Mouse (Mus musculus): ENCODE data around the gene Hlcs. TPM values are rescaled to one million over a fixed set of nuclear protein-coding genes. Genes with fewer than 3 reads are reported as not detected.

The Hlcs gene
- polyA plus RNA-seq, 1 experiment from 2014 or later: 8.7 TPM

DNA sequence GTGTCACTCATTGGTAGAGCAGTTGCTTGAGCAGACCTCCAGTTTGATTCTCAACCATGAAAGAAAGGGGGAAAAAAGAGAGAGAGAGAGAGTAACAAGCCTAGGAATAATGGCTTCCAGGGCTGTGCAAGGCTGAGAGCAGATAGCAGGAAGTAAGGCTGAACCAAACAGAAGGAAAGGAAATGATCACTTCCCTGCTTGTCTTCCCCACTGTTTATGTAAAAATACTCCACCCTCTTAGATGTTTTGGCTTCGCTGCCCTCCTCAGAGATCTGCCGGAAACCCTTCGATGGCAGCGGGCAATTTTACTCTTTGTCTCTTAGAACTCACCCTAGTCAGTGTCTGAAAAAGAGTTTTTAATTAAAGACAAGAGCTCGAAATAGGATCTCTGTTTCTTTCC lies 10.3 kb upstream of the Hlcs start:
- 75% methylated on average over 5 of the region's 5 CpGs for WGBS
- Histone ChIP-seq H3K27ac (replicated peaks) (no peak overlapping the region), H3K4me3 (replicated peaks) (no peak overlapping the region), H3K4me1 (peaks cover 11% of the 10 kb centered on the region), H3K9ac (replicated peaks) (no peak overlapping the region), H3K27me3 (replicated peaks) (peaks cover 27% of the 10 kb centered on the region), H3K4me2 (no peak overlapping the region), H3K9me3 (replicated peaks) (no peaks in the 10 kb centered on the region), H3K36me3 (no peaks in the 10 kb centered on the region)
- no peak for ATAC-seq (ENCODE audit: low FRiP score)

DNA sequence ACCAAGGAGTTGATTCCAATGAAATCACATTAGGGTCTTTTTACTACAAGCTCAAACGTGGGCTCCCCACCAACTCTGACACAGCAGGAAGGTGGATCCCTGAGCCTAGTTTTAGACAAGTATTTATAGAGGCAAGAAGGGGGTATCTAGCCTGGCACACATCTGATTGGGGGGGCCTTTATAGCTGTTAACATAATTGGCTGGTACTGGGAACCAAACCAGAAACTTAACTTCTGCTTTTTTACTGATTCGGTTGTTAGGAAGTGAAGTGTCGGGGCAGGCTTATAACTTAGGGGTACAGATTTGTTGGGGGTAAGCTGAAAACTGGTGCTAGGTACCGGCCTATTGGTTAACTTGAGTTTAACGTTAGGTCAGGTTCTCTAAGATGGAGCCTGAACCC lies 6.9 kb upstream of the Hlcs start:
- no peak overlapping the region for H3K4me2 ChIP-seq
- no peaks in the 10 kb centered on the region for H3K9me3 ChIP-seq (replicated peaks)
- no peaks in the 10 kb centered on the region for H3K36me3 ChIP-seq
- 0 out of 2 replicates have a peak, but pooled peaks cover 3% of the 10 kb centered on the region for H3K27me3 ChIP-seq (replicated peaks)
- no peak overlapping the region for H3K4me3 ChIP-seq (replicated peaks)
- 84% methylated on average over 5 of the region's 5 CpGs for WGBS
- H3K4me1 ChIP-seq: no peaks in the 10 kb centered on the region
- no peak for ATAC-seq (ENCODE audit: low FRiP score)
- H3K27ac ChIP-seq (replicated peaks): no peak overlapping the region
- no peak overlapping the region for H3K9ac ChIP-seq (replicated peaks)

DNA sequence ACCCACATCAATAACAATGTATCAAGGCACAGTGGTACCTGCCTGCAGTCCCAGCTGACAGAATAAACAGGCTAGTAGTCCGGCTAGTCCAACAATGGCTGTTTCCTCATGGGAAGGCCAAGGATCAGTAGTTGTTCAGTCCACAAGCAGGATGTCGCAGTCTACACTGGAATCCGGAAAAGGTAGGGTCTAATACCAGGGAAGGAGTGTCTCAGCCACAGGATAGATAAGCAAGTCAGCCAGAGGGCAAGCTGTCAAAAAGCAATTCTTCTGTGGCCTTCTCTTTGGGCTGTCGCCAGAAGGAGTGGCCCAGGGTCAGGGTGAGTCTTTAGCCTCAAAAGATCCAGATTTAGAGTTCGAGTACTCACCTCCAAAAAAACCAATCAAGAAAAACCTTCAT lies 4.4 kb upstream of the Hlcs start:
- 87% methylated on average over 5 of the region's 5 CpGs for WGBS

DNA sequence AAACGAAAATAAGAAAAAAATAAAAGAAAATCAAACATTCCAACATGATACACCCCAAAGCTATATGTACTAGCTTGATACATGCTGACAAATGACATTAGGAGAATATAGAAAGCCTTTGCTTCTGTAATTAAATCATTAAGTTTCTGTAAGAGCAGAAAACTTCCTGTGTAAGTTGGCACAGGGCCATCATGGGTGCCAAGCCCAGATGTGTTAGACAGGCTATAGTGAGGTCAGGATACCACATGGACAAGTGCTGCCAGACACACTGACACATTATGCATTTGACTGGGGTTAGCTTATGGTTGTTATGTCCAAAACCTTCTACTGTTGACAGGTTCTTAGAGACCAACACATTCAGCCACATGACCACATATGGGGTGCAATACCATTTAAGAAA lies 1.8 kb upstream of the Hlcs start:
- H3K4me3 ChIP-seq (replicated peaks): no peak overlapping the region
- no peak overlapping the region for H3K27ac ChIP-seq (replicated peaks)
- ATAC-seq (ENCODE audit: low FRiP score): no peak
- no peaks in the 10 kb centered on the region for H3K36me3 ChIP-seq
- H3K4me2 ChIP-seq: no peak overlapping the region
- no peak overlapping the region for H3K9ac ChIP-seq (replicated peaks)
- no peaks in the 10 kb centered on the region for H3K9me3 ChIP-seq (replicated peaks)
- 54% methylated on average over 1 of the region's 1 CpGs for WGBS
- H3K27me3 ChIP-seq (replicated peaks): no peaks in the 10 kb centered on the region
- peaks cover 21% of the 10 kb centered on the region for H3K4me1 ChIP-seq

More for the DNA sequence above, 4.4 kb upstream of the Hlcs start:
- H3K27me3 ChIP-seq (replicated peaks): no peaks in the 10 kb centered on the region
- no peak for ATAC-seq (ENCODE audit: low FRiP score)
- H3K27ac ChIP-seq (replicated peaks): no peak overlapping the region
- no peaks in the 10 kb centered on the region for H3K9me3 ChIP-seq (replicated peaks)
- H3K4me3 ChIP-seq (replicated peaks): no peak overlapping the region
- peaks cover 10% of the 10 kb centered on the region for H3K4me1 ChIP-seq
- H3K9ac ChIP-seq (replicated peaks): no peak overlapping the region
- no peaks in the 10 kb centered on the region for H3K36me3 ChIP-seq
- H3K4me2 ChIP-seq: no peak overlapping the region

DNA sequence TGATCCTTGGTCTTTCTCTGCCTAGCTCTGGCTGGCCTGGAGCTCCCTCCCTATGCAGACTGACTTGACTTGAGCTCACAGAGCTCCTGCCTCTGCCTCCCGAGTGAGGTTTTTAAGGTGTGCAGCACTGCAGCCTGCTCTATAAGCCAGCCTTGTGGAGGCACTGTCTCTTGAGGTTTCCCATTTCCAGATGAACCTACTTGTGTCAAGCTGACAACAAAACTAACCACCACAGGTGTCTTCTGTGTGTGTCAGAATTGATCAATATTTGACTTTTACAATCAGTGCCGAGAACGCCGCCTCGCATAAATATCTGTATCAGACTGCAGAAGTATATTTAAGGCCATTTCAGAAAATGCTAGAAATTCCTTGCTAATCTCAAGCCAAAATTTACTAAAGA lies 1.3 kb upstream of the Hlcs start:
- H3K36me3 ChIP-seq: no peaks in the 10 kb centered on the region
- no peak overlapping the region for H3K4me2 ChIP-seq
- H3K9ac ChIP-seq (replicated peaks): no peak overlapping the region
- no peaks in the 10 kb centered on the region for H3K27me3 ChIP-seq (replicated peaks)
- no peaks in the 10 kb centered on the region for H3K9me3 ChIP-seq (replicated peaks)
- ATAC-seq (ENCODE audit: low FRiP score): no peak
- WGBS: 91% methylated on average over 5 of the region's 5 CpGs
- peak overlapping the region; percentile 100 for H3K27ac ChIP-seq (replicated peaks)
- H3K4me3 ChIP-seq (replicated peaks): no peak overlapping the region
- peaks cover 21% of the 10 kb centered on the region for H3K4me1 ChIP-seq

DNA sequence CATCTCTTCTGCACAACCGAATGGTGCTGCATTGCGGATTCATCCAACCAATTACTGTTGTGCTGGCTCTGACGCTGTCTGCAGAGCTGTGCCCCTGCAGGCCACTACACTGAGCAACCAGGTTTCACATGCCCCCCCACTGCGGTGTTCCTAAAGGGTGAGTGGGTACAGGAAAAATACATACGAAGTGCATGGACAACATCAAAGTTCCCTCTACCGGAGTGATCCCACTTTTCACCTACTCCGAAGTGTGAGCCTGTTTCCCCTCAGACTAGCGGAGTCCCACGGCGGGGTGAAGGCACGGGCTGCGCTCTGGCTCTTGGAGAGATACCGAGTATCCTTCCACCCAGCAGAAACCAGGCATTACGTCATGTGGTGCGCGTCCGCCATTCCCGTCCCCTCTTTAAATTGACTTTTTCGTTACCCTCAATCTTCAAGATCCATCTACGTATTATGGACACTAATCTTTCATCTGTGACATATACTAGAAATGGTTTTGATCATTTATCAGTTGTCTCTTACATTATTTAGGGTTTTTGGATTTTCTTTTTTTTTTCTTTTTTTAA lies 625 bp downstream of the Hlcs start:
- H3K36me3 ChIP-seq: no peaks in the 10 kb centered on the region
- H3K27ac ChIP-seq (replicated peaks): peak overlapping the region; percentile 100
- peak; percentile 91 for ATAC-seq (ENCODE audit: low FRiP score)
- H3K9ac ChIP-seq (replicated peaks): peak overlapping the region; percentile 68
- peak overlapping the region; percentile 58 for H3K4me2 ChIP-seq
- H3K27me3 ChIP-seq (replicated peaks): no peaks in the 10 kb centered on the region
- peaks cover 27% of the 10 kb centered on the region for H3K4me1 ChIP-seq
- WGBS: under 1% methylated on average over 20 of the region's 20 CpGs
- peak overlapping the region; percentile 69 for H3K4me3 ChIP-seq (replicated peaks)
- no peaks in the 10 kb centered on the region for H3K9me3 ChIP-seq (replicated peaks)

DNA sequence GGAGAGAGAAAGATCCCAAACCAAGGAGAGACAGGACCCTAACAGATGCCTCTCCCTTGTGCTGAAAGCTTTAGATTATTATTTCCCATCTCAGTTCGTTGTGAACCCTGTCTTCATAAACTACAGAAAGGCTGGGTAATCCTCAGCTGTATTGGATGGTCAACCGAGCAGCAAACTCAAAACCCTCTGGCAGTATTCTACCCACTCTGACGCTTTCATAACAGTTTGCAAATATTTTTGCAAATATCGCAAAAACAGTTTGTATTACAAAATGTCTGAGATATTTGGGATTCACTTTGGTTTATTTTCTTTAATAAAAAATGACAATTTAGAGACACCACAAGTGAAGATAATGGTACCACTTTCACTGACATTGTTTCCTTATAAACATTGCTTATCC lies 1.4 kb downstream of the Hlcs start:
- H3K27ac ChIP-seq (replicated peaks): peak overlapping the region; percentile 100
- peaks cover 31% of the 10 kb centered on the region for H3K4me1 ChIP-seq
- H3K9me3 ChIP-seq (replicated peaks): no peaks in the 10 kb centered on the region
- no peak for ATAC-seq (ENCODE audit: low FRiP score)
- H3K9ac ChIP-seq (replicated peaks): peak overlapping the region; percentile 32; the same call in 1 of the 2 replicates
- WGBS: 52% methylated on average over 4 of the region's 4 CpGs
- H3K27me3 ChIP-seq (replicated peaks): no peaks in the 10 kb centered on the region
- peak overlapping the region; percentile 58 for H3K4me2 ChIP-seq
- H3K36me3 ChIP-seq: no peaks in the 10 kb centered on the region
- H3K4me3 ChIP-seq (replicated peaks): peak overlapping the region; percentile 69; the same call in 1 of the 2 replicates

DNA sequence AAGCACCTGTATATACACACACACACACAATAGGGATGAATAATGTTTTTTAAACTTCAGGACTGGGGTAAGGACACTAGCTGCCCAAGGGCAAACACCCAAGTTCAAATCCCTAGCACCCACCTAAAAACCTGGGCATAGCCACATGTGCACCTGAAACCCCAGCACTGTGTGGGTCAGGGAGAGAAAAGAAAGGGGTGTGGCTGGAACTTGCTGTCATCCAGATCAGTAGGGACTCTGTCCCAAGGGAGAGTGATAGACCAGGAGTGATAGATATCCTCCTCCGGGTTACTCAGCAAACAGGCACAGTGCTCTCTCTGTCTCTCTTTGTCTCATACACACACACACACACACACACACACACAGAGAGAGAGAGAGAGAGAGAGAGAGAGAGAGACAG lies 2.0 kb downstream of the Hlcs start:
- 0 out of 2 replicates have a peak overlapping the region, but pooled peaks have one; percentile 12 for H3K4me3 ChIP-seq (replicated peaks)
- peaks cover 31% of the 10 kb centered on the region for H3K4me1 ChIP-seq
- H3K27me3 ChIP-seq (replicated peaks): no peaks in the 10 kb centered on the region
- no peaks in the 10 kb centered on the region for H3K9me3 ChIP-seq (replicated peaks)
- peak overlapping the region; percentile 100 for H3K27ac ChIP-seq (replicated peaks)
- WGBS: 45% methylated on average over 1 of the region's 1 CpGs
- H3K9ac ChIP-seq (replicated peaks): peak overlapping the region; percentile 34; the same call in 1 of the 2 replicates
- peak overlapping the region; percentile 58 for H3K4me2 ChIP-seq
- no peaks in the 10 kb centered on the region for H3K36me3 ChIP-seq
- ATAC-seq (ENCODE audit: low FRiP score): no peak

DNA sequence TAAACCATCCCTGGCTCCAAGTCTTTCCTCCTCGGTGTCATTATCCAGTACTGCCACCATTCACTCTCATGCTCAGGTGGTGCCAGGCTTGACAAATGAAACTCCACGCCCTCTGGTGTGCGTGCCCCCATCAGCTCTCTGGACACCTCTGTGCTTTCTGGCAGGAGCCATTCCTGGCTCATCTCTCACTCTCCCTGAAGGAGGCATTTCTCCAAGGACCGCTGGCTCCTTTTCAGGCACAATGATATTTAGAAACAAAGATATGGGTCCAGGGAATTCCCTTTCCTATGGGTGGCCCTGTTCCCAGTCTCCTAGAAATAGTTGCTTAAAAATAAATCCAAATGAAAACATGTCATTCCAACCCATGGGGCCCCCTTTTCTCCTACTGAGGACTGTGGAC lies 4.3 kb downstream of the Hlcs start:
- H3K9ac ChIP-seq (replicated peaks): no peak overlapping the region
- H3K4me2 ChIP-seq: no peak overlapping the region
- H3K9me3 ChIP-seq (replicated peaks): 0 out of 2 replicates have a peak, but pooled peaks cover 9% of the 10 kb centered on the region
- no peaks in the 10 kb centered on the region for H3K27me3 ChIP-seq (replicated peaks)
- H3K4me3 ChIP-seq (replicated peaks): no peak overlapping the region
- H3K36me3 ChIP-seq: 0 out of 2 replicates have a peak, but pooled peaks cover 3% of the 10 kb centered on the region
- WGBS: 88% methylated on average over 4 of the region's 4 CpGs
- no peak overlapping the region for H3K27ac ChIP-seq (replicated peaks)
- H3K4me1 ChIP-seq: peaks cover 24% of the 10 kb centered on the region
- ATAC-seq (ENCODE audit: low FRiP score): no peak

DNA sequence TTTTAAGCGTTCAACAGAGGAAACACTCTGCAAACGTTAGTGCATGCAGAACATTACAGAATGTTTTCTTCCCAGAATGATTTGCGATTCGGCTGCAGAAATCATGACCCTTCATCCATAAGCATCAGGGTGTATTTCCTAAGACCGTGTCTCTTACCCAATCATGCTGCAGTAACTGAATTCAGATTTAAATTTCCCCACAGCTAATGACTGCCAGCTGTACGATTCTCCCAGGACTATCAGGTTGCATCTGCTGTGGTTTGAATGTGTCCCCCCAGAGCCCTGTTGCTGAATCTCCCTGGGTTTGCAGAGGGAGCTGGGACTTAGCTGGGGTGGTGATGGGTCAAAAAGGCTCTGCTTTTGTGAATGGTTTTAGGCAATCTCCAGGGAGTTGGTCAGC lies 5.4 kb downstream of the Hlcs start:
- 0 out of 2 replicates have a peak, but pooled peaks cover 9% of the 10 kb centered on the region for H3K9me3 ChIP-seq (replicated peaks)
- H3K4me3 ChIP-seq (replicated peaks): no peak overlapping the region
- H3K36me3 ChIP-seq: 0 out of 2 replicates have a peak, but pooled peaks cover 3% of the 10 kb centered on the region
- H3K4me1 ChIP-seq: peaks cover 25% of the 10 kb centered on the region
- H3K4me2 ChIP-seq: no peak overlapping the region
- H3K9ac ChIP-seq (replicated peaks): no peak overlapping the region
- 21% methylated on average over 6 of the region's 6 CpGs for WGBS
- no peaks in the 10 kb centered on the region for H3K27me3 ChIP-seq (replicated peaks)
- ATAC-seq (ENCODE audit: low FRiP score): no peak
- peak overlapping the region; percentile 4 for H3K27ac ChIP-seq (replicated peaks)

DNA sequence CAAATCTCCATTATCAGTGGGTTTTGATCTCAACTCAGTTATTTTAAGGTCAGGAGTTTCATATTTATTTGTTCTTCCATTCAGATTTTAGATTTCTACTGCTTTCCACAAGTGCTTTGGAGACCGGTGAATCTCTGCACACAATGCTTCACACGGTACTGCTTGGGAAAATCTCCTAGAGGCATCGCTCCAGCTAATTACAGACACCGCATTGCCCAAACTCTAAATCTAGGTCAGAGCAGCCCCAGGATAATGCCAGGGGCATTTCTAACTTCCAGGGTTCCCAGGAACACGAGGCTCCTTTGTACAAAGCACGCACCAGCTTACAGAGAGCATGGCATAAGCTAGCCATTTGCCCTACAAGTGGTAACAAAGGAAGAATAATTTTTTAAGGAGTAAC lies 5.8 kb downstream of the Hlcs start:
- H3K27me3 ChIP-seq (replicated peaks): no peaks in the 10 kb centered on the region
- H3K9me3 ChIP-seq (replicated peaks): 0 out of 2 replicates have a peak, but pooled peaks cover 9% of the 10 kb centered on the region
- WGBS: 28% methylated on average over 6 of the region's 6 CpGs
- no peak for ATAC-seq (ENCODE audit: low FRiP score)
- peak overlapping the region; percentile 4; the same call in 1 of the 2 replicates for H3K27ac ChIP-seq (replicated peaks)
- 0 out of 2 replicates have a peak, but pooled peaks cover 3% of the 10 kb centered on the region for H3K36me3 ChIP-seq
- no peak overlapping the region for H3K9ac ChIP-seq (replicated peaks)
- H3K4me3 ChIP-seq (replicated peaks): no peak overlapping the region
- no peak overlapping the region for H3K4me2 ChIP-seq
- H3K4me1 ChIP-seq: peaks cover 29% of the 10 kb centered on the region

DNA sequence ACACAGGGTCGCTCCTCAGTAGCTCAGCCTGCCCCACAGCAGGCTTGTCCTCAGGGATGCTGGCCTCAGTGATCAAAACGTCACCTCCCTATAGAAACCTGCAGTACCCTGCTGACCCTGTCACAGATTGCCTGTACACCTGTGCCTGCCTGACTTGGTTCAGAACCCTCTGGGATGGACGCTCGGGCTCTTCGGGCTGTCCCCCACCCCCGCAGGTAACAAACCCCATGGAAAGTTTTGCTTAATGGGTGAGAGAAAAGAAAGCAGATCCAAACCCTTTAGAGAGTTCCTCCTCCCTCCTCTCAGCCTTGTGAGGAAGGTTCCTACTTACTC lies 10.2 kb downstream of the Hlcs start:
- WGBS: 30% methylated on average over 6 of the region's 6 CpGs
- no peak for ATAC-seq (ENCODE audit: low FRiP score)
- H3K27ac ChIP-seq (replicated peaks): peak overlapping the region; percentile 51

More for the DNA sequence above, 10.2 kb downstream of the Hlcs start:
- peak overlapping the region; percentile 29 for H3K4me3 ChIP-seq (replicated peaks)
- H3K9me3 ChIP-seq (replicated peaks): 0 out of 2 replicates have a peak, but pooled peaks cover 9% of the 10 kb centered on the region
- peak overlapping the region; percentile 45 for H3K9ac ChIP-seq (replicated peaks)
- peak overlapping the region; percentile 59 for H3K4me2 ChIP-seq
- H3K4me1 ChIP-seq: peaks cover 23% of the 10 kb centered on the region
- H3K27me3 ChIP-seq (replicated peaks): no peaks in the 10 kb centered on the region
- H3K36me3 ChIP-seq: 0 out of 2 replicates have a peak, but pooled peaks cover 3% of the 10 kb centered on the region

All from neural tube, embryonic 15.5 days (tissue).